Mouse (Mus musculus) megakaryocyte progenitor cell, adult 5-6 weeks (primary cell): ENCODE results near the gene Cyb5rl. TPM values are rescaled to one million over a fixed set of nuclear protein-coding genes. Genes with fewer than 3 reads are reported as not detected.

ENCODE experiments used
- ATAC-seq: replicated peaks from 2 replicates; pipeline ENCODE4 v1.8.0; 2016; ENCODE audit warnings: mild to moderate bottlenecking, moderate TSS enrichment, inconsistent platforms; ENCODE audit not compliant: poor library complexity
- total RNA-seq, 2 experiments: library from RNA; stranded (forward) in 1 of 2; stranded (reverse) in 1 of 2; fragments of 157-497, 149-512 nt in 1 of 2; fragments of 200-1000 nt in 1 of 2; gene quantifications; 2 replicates each; pipeline versions ENCODE4 v1.2.3 to v1.2.4; 2015 to 2017

Cyb5rl gene
- total RNA-seq, 2 experiments from 2014 or later = 2.7 to 6.2 TPM

GRCm38 (mm10) chr4:107058781-107059180 lies 8.0 kb upstream of the Cyb5rl start:
- ATAC-seq = peak; percentile 61; the same call in 1 of the 2 replicates

- no peak for ATAC-seq
Observed at GRCm38 (mm10) chr4:107061560-107061959, 5.2 kb upstream of the Cyb5rl start.

GRCm38 (mm10) chr4:107063214-107063613 lies 3.6 kb upstream of the Cyb5rl start:
- no peak for ATAC-seq

- no peak for ATAC-seq
Observed at GRCm38 (mm10) chr4:107064394-107065098, 2.2 kb upstream of the Cyb5rl start.

GRCm38 (mm10) chr4:107067151-107067840 lies 508 bp downstream of the Cyb5rl start:
- ATAC-seq = peak; percentile 44

- no peak for ATAC-seq
Observed at GRCm38 (mm10) chr4:107072343-107072742, 5.6 kb downstream of the Cyb5rl start.

- no peak for ATAC-seq
Observed at GRCm38 (mm10) chr4:107075456-107075855, 8.7 kb downstream of the Cyb5rl start.

- ATAC-seq = no peak
Observed at GRCm38 (mm10) chr4:107078894-107079293, 12.1 kb downstream of the Cyb5rl start.

- no peak for ATAC-seq
Observed at GRCm38 (mm10) chr4:107079716-107080115, 12.9 kb downstream of the Cyb5rl start.

GRCm38 (mm10) chr4:107082185-107082584 lies 15.4 kb downstream of the Cyb5rl start:
- peak; percentile 62 for ATAC-seq

- no peak for ATAC-seq
Observed at GRCm38 (mm10) chr4:107083126-107083525, 16.3 kb downstream of the Cyb5rl start.

GRCm38 (mm10) chr4:107084343-107084742 lies 17.6 kb downstream of the Cyb5rl start:
- ATAC-seq = no peak

- no peak for ATAC-seq
Observed at GRCm38 (mm10) chr4:107084858-107085257, 18.1 kb downstream of the Cyb5rl start.

GRCm38 (mm10) chr4:107091696-107092095 lies 24.9 kb downstream of the Cyb5rl start:
- ATAC-seq = no peak

GRCm38 (mm10) chr4:107094484-107095187 lies 27.8 kb downstream of the Cyb5rl start:
- ATAC-seq = peak; percentile 22; the same call in 1 of the 2 replicates

- peak; percentile 77 for ATAC-seq
Observed at GRCm38 (mm10) chr4:107096043-107096442, 29.3 kb downstream of the Cyb5rl start.

- no peak for ATAC-seq
Observed at GRCm38 (mm10) chr4:107096841-107097373, 30.1 kb downstream of the Cyb5rl start, which contains the start of gene Cdcp2. Gene Cdcp2, plus strand, starts transcription at chr4:107096891.

- ATAC-seq = no peak
Observed at GRCm38 (mm10) chr4:107097871-107098270, 31.1 kb downstream of the Cyb5rl start.

GRCm38 (mm10) chr4:107098375-107098774 lies 31.6 kb downstream of the Cyb5rl start:
- ATAC-seq = no peak

GRCm38 (mm10) chr4:107098791-107099525 lies 32.2 kb downstream of the Cyb5rl start:
- no peak for ATAC-seq

GRCm38 (mm10) chr4:107102220-107102619 lies 35.4 kb downstream of the Cyb5rl start:
- no peak for ATAC-seq
